ENCODE assay signal across 13 mouse cellular contexts in the genomic region with DNA sequence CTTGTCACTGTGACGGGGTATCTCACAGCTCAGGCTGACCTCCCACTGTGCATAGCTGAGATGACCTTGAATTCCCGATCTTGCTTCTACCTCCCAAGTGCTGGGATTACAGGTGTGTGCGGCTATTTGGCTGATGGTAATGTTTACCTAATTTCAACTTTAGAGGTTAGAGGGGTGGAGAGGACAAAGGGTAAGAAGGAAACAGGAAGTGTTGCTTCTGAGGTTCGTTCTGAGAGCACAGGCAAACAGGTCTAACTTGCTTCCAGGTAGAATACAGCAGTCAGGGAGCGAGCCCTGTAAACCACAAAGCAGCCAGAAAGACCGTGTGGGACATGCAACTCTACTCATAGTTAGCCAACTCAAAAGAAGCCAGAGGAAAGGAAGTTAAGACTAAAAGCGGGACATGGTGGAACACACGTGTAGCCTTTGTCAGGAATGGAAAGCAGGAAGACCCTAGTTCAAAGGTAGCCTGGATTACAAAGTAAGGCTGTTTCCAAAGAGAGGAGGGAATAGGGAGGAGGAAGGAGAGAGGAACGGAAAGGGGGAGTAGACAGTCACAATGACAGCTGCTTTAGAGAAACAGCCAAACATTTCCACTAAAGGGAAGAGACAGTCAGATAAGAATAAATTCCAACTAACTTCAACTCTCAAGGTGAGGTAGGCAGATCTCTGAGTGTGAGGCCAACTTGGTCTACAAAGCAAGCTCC. TPM values are rescaled to one million over a fixed set of nuclear protein-coding genes. Genes with fewer than 3 reads are reported as not detected.
A peak's percentile ranks its signal among the peaks of the same experiment; 100 is the strongest.
DNase-seq lines count a peak whose midpoint lies in the region; ATAC-seq lines count a peak whose summit lies in the region.
"Had no signal": no experiment of that assay in that cellular context is flagged by ENCODE, and none has a peak within 500 bp of the region (broad histone marks: within the 10 kb centered on the region; RNA-seq: fewer than 3 reads in every experiment).

No protein-coding gene starts in this region.

- WGBS in intestine, embryonic 14.5 days: 57% methylated on average over 9 of the region's 9 CpGs
- WGBS in neural tube, embryonic 15.5 days: 81% methylated on average over 9 of the region's 9 CpGs

- H3K4me1 ChIP-seq in intestine, embryonic 14.5 days (replicated peaks; ENCODE audit: control insufficient read depth, insufficient read depth, low read length): peaks cover 8% of the 10 kb centered on the region; the same call in 1 of the 2 replicates
- peaks cover 17% of the 10 kb centered on the region for H3K4me1 ChIP-seq in neural tube, embryonic 15.5 days

- H3K27me3 ChIP-seq in intestine, embryonic 14.5 days (replicated peaks; ENCODE audit: control insufficient read depth, insufficient read depth, low read length): no peaks in the 10 kb centered on the region
- H3K27me3 ChIP-seq in neural tube, embryonic 15.5 days (replicated peaks): no peaks in the 10 kb centered on the region

- ATAC-seq in CD4-positive, CD25-positive, alpha-beta regulatory T cell, adult 4 months: no peak
- peak; percentile 83 for ATAC-seq in intestine, embryonic 14.5 days (replicated peaks; ENCODE audit: low FRiP score, low TSS enrichment, low read depth)
- no peak for ATAC-seq in neural tube, embryonic 15.5 days (ENCODE audit: low FRiP score)

- peaks cover 21% of the 10 kb centered on the region for H3K36me3 ChIP-seq in intestine, embryonic 14.5 days (ENCODE audit: control insufficient read depth, insufficient read depth, low read length)
- H3K36me3 ChIP-seq in neural tube, embryonic 15.5 days: peaks cover 9% of the 10 kb centered on the region

- peak overlapping the region; percentile 82 for H3K27ac ChIP-seq in intestine, embryonic 14.5 days (ENCODE audit: low read depth)
- no peak overlapping the region for H3K27ac ChIP-seq in neural tube, embryonic 15.5 days (replicated peaks)

- DNase-seq in CD4-positive, CD25-positive, alpha-beta regulatory T cell, adult 2 months (ENCODE audit: low read depth, low spot score): peak; percentile 11
- DNase-seq in intestine, embryonic 14.5 days (ENCODE audit: low spot score): peak; percentile 63
- DNase-seq in kidney, postnatal 14 days: peak; percentile 42
- DNase-seq in lung, postnatal 36 days: peak; percentile 64
- no peak for DNase-seq in embryo, embryonic 11 days
- no peak for DNase-seq in cerebellum, adult 9-11 months
- DNase-seq: adrenal gland, adult 2 months; gastrocnemius, postnatal 25 days had no signal

- no peak overlapping the region for H3K4me3 ChIP-seq in intestine, embryonic 14.5 days (ENCODE audit: low read depth, low read length)
- H3K4me3 ChIP-seq in neural tube, embryonic 15.5 days (replicated peaks): no peak overlapping the region

- H3K9ac ChIP-seq in intestine, embryonic 14.5 days (ENCODE audit: low read length): no peak overlapping the region
- no peak overlapping the region for H3K9ac ChIP-seq in neural tube, embryonic 15.5 days (replicated peaks)

- H3K4me2 ChIP-seq in intestine, embryonic 14.5 days (ENCODE audit: low read length): no peak overlapping the region
- no peak overlapping the region for H3K4me2 ChIP-seq in neural tube, embryonic 15.5 days
- H3K4me2 ChIP-seq: midbrain, embryonic 11.5 days had no signal

- H3K9me3 ChIP-seq in intestine, embryonic 14.5 days (ENCODE audit: control insufficient read depth, low read length): no peaks in the 10 kb centered on the region
- no peaks in the 10 kb centered on the region for H3K9me3 ChIP-seq in neural tube, embryonic 15.5 days (replicated peaks)

RNA-seq across cellular contexts. Expression of a gene that starts 47.2 kb away (rescaled TPM):
- 1 to 10 TPM; 2.8 to 3.0 TPM for polyA plus RNA-seq in CD4-positive, CD25-positive, alpha-beta regulatory T cell, adult 4 months (2017; shearing (Covaris generic))
- polyA plus RNA-seq in intestine, embryonic 14.5 days (2014; fragmentation: Nextera tagmentation; extraction: Ambion mirVana): 2.9 and 3.1 TPM in 2 replicates
- 0.18 and 6.7 TPM in 2 replicates for polyA plus RNA-seq in neural tube, embryonic 15.5 days (2015; fragmentation: Nextera tagmentation; extraction: Ambion mirVana)
- polyA plus RNA-seq: adrenal gland, adult 2 months; heart, postnatal 0 days; midbrain, embryonic 11.5 days; neural tube, embryonic 11.5 days had no signal

Comparison
In these comparisons a context has a peak if more than half of its experiments do, and no peak if none do; other contexts are left out.
1. DNase-seq: peak in CD4-positive, CD25-positive, alpha-beta regulatory T cell, adult 2 months (single experiment), intestine, embryonic 14.5 days (single experiment), kidney, postnatal 14 days (single experiment) and lung, postnatal 36 days (single experiment); none in embryo, embryonic 11 days (single experiment) and cerebellum, adult 9-11 months (single experiment).